Mouse (Mus musculus) MEL (cell line): ENCODE data around the gene Trnt1. TPM values are rescaled to one million over a fixed set of nuclear protein-coding genes. Genes with fewer than 3 reads are reported as not detected.

Experiments
- DNase-seq: peaks from one replicate; pipeline ENCODE4 v3.0.0; 2011; ENCODE audit warnings: low read depth, low spot score
- H3K27ac ChIP-seq: 2 replicates; pipeline ENCODE4 v1.5.1; 2012; ENCODE audit warnings: low read depth, mild to moderate bottlenecking, control low read depth, low read length, moderate library complexity; ENCODE audit not compliant: control insufficient read depth
- H3K27me3 ChIP-seq, 2 experiments: fragments of 150-350 bp in 1 of 2; sonication (generic) in 1 of 2; 2 replicates each; pipeline ENCODE4 v1.6.1; 2012; ENCODE audit warnings: low read length in 2 of 2, mild to moderate bottlenecking in 2 of 2, improper control_type of control experiment in 1 of 2, moderate library complexity in 1 of 2; ENCODE audit not compliant: insufficient read depth in 2 of 2, control insufficient read depth in 1 of 2
- H3K36me3 ChIP-seq, 2 experiments: 2 replicates each; pipeline ENCODE4 v1.6.1; 2012 to 2014; ENCODE audit warnings: low read length in 2 of 2, improper control_type of control experiment in 1 of 2, inconsistent platforms in 1 of 2, mild to moderate bottlenecking in 1 of 2; ENCODE audit not compliant: insufficient read depth in 2 of 2, control insufficient read depth in 1 of 2
- H3K4me1 ChIP-seq, 2 experiments: fragments of 150-350 bp in 1 of 2; sonication (generic) in 1 of 2; 2 replicates each; pipeline ENCODE4 v1.6.1; 2012; ENCODE audit warnings: low read length in 2 of 2, improper control_type of control experiment in 1 of 2, mild to moderate bottlenecking in 1 of 2; ENCODE audit not compliant: insufficient read depth in 2 of 2, control insufficient read depth in 1 of 2
- H3K4me3 ChIP-seq, 2 experiments: fragments of 150-350 bp in 1 of 2; sonication (generic) in 1 of 2; 2 replicates each; pipeline ENCODE4 v1.5.1; 2012; ENCODE audit warnings: low read depth in 2 of 2, low read length in 2 of 2, mild to moderate bottlenecking in 2 of 2, moderate library complexity in 2 of 2, control low read depth in 1 of 2, improper control_type of control experiment in 1 of 2; ENCODE audit not compliant: control insufficient read depth in 1 of 2, insufficient read depth in 1 of 2
- H3K79me2 ChIP-seq: 2 replicates; pipeline ENCODE4 v1.6.1; 2012; ENCODE audit warnings: mild to moderate bottlenecking, low read length, moderate library complexity; ENCODE audit not compliant: control insufficient read depth, poor library complexity, insufficient read depth
- H3K9ac ChIP-seq: 2 replicates; pipeline ENCODE4 v1.6.1; 2012; ENCODE audit warnings: low read depth, mild to moderate bottlenecking, control low read depth, low read length, moderate library complexity; ENCODE audit not compliant: control insufficient read depth, poor library complexity, severe bottlenecking
- H3K9me3 ChIP-seq: fragments of 150-350 bp; sonication (generic); replicated peaks from 2 replicates; pipeline ENCODE4 v1.6.1; 2012; ENCODE audit warnings: mild to moderate bottlenecking, low read length, improper control_type of control experiment, moderate library complexity; ENCODE audit not compliant: insufficient read depth
- E2F4 ChIP-seq: IDR thresholded peaks from 2 replicates; pipeline ENCODE4 v1.6.1; 2011; ENCODE audit warnings: low read depth, low read length, improper control_type of control experiment, borderline replicate concordance
- EP300 ChIP-seq, 2 experiments: IDR thresholded peaks; 2 replicates each; pipeline ENCODE4 v1.6.1; 2011; ENCODE audit warnings: improper control_type of control experiment in 2 of 2, low read length in 2 of 2, low read depth in 1 of 2, mild to moderate bottlenecking in 1 of 2
- GATA1 ChIP-seq: IDR thresholded peaks from 2 replicates; pipeline ENCODE4 v1.6.1; 2011; ENCODE audit warnings: low read depth, low read length, improper control_type of control experiment
- MAX ChIP-seq: IDR thresholded peaks from 2 replicates; pipeline ENCODE4 v1.6.1; 2011; ENCODE audit warnings: low read length, improper control_type of control experiment
- MAZ ChIP-seq: IDR thresholded peaks from 2 replicates; pipeline ENCODE4 v1.6.1; 2012; ENCODE audit warnings: low read depth, mild to moderate bottlenecking, inconsistent platforms, low read length, improper control_type of control experiment
- MXI1 ChIP-seq: IDR thresholded peaks from 2 replicates; pipeline ENCODE4 v1.6.1; 2011; ENCODE audit warnings: mild to moderate bottlenecking, low read depth, low read length, improper control_type of control experiment
- NRF1 ChIP-seq: IDR thresholded peaks from 2 replicates; pipeline ENCODE4 v1.6.1; 2014; ENCODE audit warnings: low read depth, mild to moderate bottlenecking, inconsistent platforms, low read length, improper control_type of control experiment, moderate library complexity; ENCODE audit not compliant: poor library complexity, insufficient read depth, severe bottlenecking
- RCOR1 ChIP-seq: IDR thresholded peaks from 2 replicates; pipeline ENCODE4 v1.6.1; 2012; ENCODE audit warnings: low read depth, mild to moderate bottlenecking, inconsistent platforms, low read length, improper control_type of control experiment
- SIN3A ChIP-seq: IDR thresholded peaks from 2 replicates; pipeline ENCODE4 v1.6.1; 2012; ENCODE audit warnings: low read length, improper control_type of control experiment, inconsistent platforms
- TAL1 ChIP-seq: IDR thresholded peaks from 2 replicates; pipeline ENCODE4 v1.6.1; 2012; ENCODE audit warnings: mild to moderate bottlenecking, inconsistent platforms, low read length, moderate library complexity, mixed read lengths
- TBP ChIP-seq: IDR thresholded peaks from 2 replicates; pipeline ENCODE4 v1.8.0; 2011; ENCODE audit warnings: low read depth, low read length, improper control_type of control experiment
- TCF12 ChIP-seq: IDR thresholded peaks from 2 replicates; pipeline ENCODE4 v1.6.1; 2014; ENCODE audit warnings: low read depth, mild to moderate bottlenecking, inconsistent platforms, low read length, improper control_type of control experiment, moderate library complexity
- USF1 ChIP-seq: IDR thresholded peaks from 2 replicates; pipeline ENCODE4 v1.6.1; 2014; ENCODE audit warnings: low read depth, mild to moderate bottlenecking, inconsistent platforms, low read length, improper control_type of control experiment, moderate library complexity
- polyA plus RNA-seq, 2 experiments: library from polyadenylated mRNA; stranded (reverse) in 1 of 2; unstranded in 1 of 2; fragments of >175 nt in 1 of 2; fragments of >200 nt in 1 of 2; gene quantifications; 2 replicates each; pipeline versions ENCODE4 v1.2.1 to v1.2.4; 2012; ENCODE audit warnings: low replicate concordance in 2 of 2, low read depth in 1 of 2; ENCODE audit not compliant: insufficient read length in 2 of 2, insufficient read depth in 1 of 2, missing spikeins in 1 of 2
- total RNA-seq: library from RNA; depleted of rRNA; stranded (reverse); fragments of 300-350 nt; gene quantifications from 2 replicates; pipeline ENCODE4 v1.2.3, GENCODE M21; 2012

Trnt1 gene
- total and polyA plus RNA-seq, 3 experiments: 63.9 to 131 (median 87.1) TPM

DNA sequence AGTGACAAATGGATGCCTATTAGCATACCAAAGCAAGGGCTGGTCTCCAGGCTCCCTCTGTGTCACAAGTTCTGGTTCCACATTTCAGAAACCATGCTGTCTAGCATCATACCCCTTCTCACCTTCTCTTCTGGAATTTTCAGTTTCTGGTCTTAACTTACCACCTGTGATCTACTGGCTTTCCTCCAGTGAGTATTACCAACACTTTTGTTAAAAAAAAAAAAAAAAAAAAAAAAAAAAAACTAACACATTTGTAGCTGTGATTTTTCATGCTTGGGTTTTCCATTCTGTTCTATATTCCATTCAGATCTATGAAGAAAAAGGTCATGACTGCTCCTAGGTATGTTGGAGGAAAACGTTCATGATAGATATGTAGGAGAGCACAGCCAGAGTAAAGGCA lies 3.0 kb upstream of the Trnt1 start:
- DNase-seq: no peak
- Histone ChIP-seq H3K4me3 (no peak overlapping the region), H3K79me2 (peaks cover 15% of the 10 kb centered on the region), H3K9me3 (no peaks in the 10 kb centered on the region), H3K27me3 (peaks cover 2 to 3% of the 10 kb centered on the region in 2 experiments), H3K27ac (no peak overlapping the region), H3K4me1 (peaks cover 8 to 13% of the 10 kb centered on the region in 2 experiments), H3K36me3 (peaks cover 2 to 16% of the 10 kb centered on the region in 2 experiments; a peak in 3 of 4 replicates), H3K9ac (no peak overlapping the region)
- TF ChIP-seq TCF12: no peak
- no peak for TF ChIP-seq E2F4
- TF ChIP-seq GATA1: no peak

DNA sequence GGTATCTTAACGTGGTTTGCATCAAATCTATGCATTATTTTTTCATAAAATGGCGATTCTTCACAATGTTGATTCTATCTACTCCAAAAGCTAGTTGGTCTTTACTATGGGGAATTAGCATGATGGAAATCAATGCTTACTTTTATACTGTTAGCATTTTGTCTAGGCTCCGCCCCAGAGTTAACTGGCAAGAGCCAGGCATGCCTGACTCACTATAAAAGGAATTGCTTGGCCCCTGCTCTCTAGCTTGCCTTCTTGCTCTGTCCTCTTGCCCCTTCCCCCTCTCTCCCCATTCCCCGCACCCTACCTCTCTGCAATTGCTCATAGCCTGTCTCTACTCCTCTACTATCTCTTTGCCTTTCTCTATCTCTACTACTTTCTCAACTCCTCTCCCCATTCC lies 2.1 kb upstream of the Trnt1 start:
- Histone ChIP-seq H3K27me3 (peaks cover 2 to 3% of the 10 kb centered on the region in 2 experiments), H3K4me1 (peaks cover 1 to 4% of the 10 kb centered on the region in 2 experiments; a peak in 3 of 4 replicates), H3K9me3 (no peaks in the 10 kb centered on the region), H3K36me3 (peaks cover 5 to 16% of the 10 kb centered on the region in 2 experiments), H3K4me3 (no peak overlapping the region)
- no peak for DNase-seq
- TF ChIP-seq TAL1 (no peak), NRF1 (no peak), E2F4 (no peak), TBP (no peak)
- TF ChIP-seq, all 39 proteins: peak for 0
- H3K9ac ChIP-seq: no peak overlapping the region
- peaks cover 21% of the 10 kb centered on the region for H3K79me2 ChIP-seq
- H3K27ac ChIP-seq: no peak overlapping the region

DNA sequence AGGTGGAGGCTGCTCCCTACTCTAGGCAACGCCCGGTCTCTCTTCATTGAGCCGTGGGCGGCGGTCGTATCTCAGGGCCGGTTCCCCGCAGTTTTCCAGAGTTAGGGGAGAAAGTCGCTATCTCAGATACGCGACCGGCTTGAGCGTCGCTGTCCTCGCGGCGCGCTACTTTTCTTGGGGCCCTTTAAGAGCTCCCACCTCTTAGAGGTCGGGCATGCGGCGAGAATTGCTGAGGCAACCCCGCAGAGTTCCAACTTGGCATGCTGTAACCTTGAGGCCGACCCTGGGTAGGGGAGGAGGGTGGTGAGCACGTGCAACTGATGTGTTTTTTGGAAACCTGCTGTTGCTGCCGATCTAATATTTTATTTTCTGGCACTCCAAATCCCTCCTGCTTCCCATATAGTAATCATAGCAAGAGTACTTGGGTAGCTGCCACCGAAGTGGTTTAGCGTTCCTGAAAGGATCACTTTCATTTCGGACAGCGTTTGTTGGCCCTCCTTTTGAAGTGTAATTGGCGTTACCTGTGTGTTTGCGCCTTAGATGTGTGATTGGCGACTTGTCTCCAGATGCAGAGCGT lies 458 bp downstream of the Trnt1 start:
- no peak for DNase-seq
- peak overlapping the region; percentile 98 for H3K9ac ChIP-seq
- H3K27ac ChIP-seq: peak overlapping the region; percentile 89
- peaks cover 0 to 3% of the 10 kb centered on the region in 2 experiments; a peak in 1 of 4 replicates for H3K4me1 ChIP-seq
- H3K27me3 ChIP-seq: peaks cover 2 to 3% of the 10 kb centered on the region in 2 experiments
- H3K4me3 ChIP-seq: peak overlapping the region; percentile 67 to 97
- no peak; the same call in 1 of the 2 replicates for TF ChIP-seq RCOR1
- TF ChIP-seq MAZ: no peak
- peak; percentile 2; the same call in 1 of the 2 replicates for TF ChIP-seq SIN3A
- TF ChIP-seq EP300 (IDR thresholded peaks at IDR 0.05; ENCODE audit: low read depth in 1 of 2, low read length in 2 of 2): 0 out of 4 replicates have a peak, but pooled peaks of 1 of the 2 experiments have one; percentile 5
- peak; percentile 83 for TF ChIP-seq MXI1
- 0 out of 2 replicates have a peak, but pooled peaks have one; percentile 4 for TF ChIP-seq USF1
- TF ChIP-seq MAX: peak; percentile 4; the same call in 1 of the 2 replicates
- peaks cover 13 to 20% of the 10 kb centered on the region in 2 experiments for H3K36me3 ChIP-seq
- H3K9me3 ChIP-seq: no peaks in the 10 kb centered on the region
- H3K79me2 ChIP-seq: peaks cover 21% of the 10 kb centered on the region
